16 mouse cellular contexts compared by ENCODE assay signal in genomic region chr13:35780714-35781113, GRCm38 (mm10).
"Had no signal": no experiment of that assay in that cellular context is flagged by ENCODE, and none has a peak within 500 bp of the region (broad histone marks: within the 10 kb centered on the region; RNA-seq: fewer than 3 reads in every experiment).

No protein-coding gene starts in this region.

- H3K27me3 ChIP-seq: neural tube, embryonic 13.5 days; neural tube, embryonic 15.5 days; stomach, embryonic 15.5 days had no signal

- H3K36me3 ChIP-seq: neural tube, embryonic 13.5 days; neural tube, embryonic 15.5 days; stomach, embryonic 15.5 days had no signal

- H3K9me3 ChIP-seq: neural tube, embryonic 13.5 days; neural tube, embryonic 15.5 days; stomach, embryonic 15.5 days had no signal

- H3K4me1 ChIP-seq: neural tube, embryonic 13.5 days had no signal

- H3K4me3 ChIP-seq: neural tube, embryonic 13.5 days; neural tube, embryonic 15.5 days; stomach, embryonic 15.5 days had no signal

- H3K9ac ChIP-seq: neural tube, embryonic 13.5 days; neural tube, embryonic 15.5 days; stomach, embryonic 15.5 days had no signal

- H3K27ac ChIP-seq: neural tube, embryonic 13.5 days; neural tube, embryonic 15.5 days; stomach, embryonic 15.5 days; stomach, postnatal 0 days had no signal

- H3K4me2 ChIP-seq: neural tube, embryonic 13.5 days; neural tube, embryonic 15.5 days; stomach, embryonic 15.5 days had no signal

- DNase-seq: retina, postnatal 1 day; right cerebral cortex, adult 18-20 months; right cerebral cortex, postnatal 14 days; right cerebral cortex, postnatal 25 days; right cerebral cortex, postnatal 4 days; spleen, adult 18-20 months; thymus, adult 18-20 months; thymus, adult 2 months; thymus, postnatal 14 days; thymus, postnatal 25 days; thymus, postnatal 36 days; thymus, postnatal 4 days had no signal
